Mouse (Mus musculus) T-helper 2 cell (primary cell): ENCODE results near the gene Pcdh8.

Experiments
- in situ Hi-C: fragments of 300-600 bp; cut with MboI, MseI; formaldehyde crosslinking; loops from one replicate; pipeline ENCODE4 v1.15.1; 2025; ENCODE audit warnings: high pct_unique_total_duplicates

Gene Pcdh8

DNA sequence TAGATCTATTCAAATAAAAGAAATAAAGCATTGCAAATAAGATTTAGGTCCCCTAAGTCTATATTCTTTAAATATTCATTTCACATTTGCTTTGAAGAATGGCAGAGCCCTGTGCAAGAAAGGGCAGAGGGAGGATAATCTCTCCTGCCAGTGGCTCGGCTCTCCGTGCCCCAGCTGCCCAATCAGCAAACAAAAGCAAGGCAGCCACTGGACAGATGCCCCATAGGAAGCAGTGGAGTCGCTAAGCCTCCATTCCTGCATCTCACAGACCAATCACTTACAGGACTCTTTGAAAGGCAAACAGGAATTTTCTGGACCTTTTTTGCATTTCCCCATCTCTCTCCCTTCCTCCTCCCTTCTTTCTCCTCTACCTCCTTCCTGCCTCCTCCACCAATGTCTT is 17.0 kb downstream of the Pcdh8 start:
- in situ Hi-C loops = no loop called here

DNA sequence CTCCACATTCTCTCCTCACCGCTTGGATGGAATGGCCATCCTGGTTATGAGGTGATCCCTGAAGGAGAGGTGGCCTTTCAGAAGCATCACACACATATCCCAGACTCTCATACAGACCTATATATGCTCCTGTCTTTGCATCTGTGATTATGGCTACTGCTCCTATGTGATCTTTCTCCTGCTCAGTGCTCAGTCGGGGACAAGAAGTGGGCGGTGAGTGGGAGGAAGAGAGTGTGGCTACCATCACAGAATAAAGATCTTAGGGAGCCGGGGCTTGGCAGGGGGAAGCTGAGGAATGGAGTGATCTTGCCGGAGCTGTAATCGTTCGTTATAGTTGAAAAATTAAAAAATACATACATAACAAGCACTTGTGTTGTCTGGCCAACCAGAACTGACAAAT is 17.4 kb downstream of the Pcdh8 start:
- in situ Hi-C loops = no loop called here

DNA sequence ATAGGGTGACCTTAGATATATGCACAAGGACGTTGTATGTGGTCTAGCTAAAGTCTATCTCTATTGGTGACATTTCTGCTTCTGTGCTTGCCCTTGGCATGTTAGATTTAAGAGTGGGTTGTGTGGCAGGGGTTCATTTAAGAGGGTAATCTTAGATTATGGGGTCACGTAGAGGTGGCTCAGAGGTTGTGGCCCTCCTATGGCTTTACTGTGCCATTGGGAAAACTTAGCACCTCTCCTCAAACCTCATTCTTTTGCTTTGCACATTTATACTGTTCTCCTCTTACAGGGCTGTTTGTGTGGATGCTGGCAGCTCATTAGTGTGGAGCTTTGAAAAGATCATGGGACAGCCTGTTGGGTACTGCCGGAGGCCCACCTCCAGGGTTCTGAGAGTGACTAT is 30.6 kb downstream of the Pcdh8 start:
- in situ Hi-C loops = no loop called here

DNA sequence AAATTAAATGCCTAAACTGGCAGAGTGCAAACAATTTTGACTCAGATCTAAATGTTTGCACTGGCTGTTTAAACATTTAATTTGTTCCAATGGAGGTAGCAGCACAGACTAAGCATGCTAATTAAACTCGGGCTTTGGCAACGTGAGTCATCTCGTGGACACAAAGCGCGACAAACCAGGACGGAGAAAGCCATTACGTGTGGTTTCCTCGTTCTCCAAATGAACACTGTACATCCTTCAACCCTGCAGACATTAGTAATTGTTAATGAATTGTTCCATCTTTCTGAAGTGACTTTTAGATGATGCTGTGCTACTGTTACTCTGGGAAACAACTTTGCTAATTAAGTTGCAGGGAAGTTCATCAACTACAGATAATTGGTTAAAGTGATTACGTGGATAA is 32.7 kb downstream of the Pcdh8 start:
- in situ Hi-C loops = no loop called here

DNA sequence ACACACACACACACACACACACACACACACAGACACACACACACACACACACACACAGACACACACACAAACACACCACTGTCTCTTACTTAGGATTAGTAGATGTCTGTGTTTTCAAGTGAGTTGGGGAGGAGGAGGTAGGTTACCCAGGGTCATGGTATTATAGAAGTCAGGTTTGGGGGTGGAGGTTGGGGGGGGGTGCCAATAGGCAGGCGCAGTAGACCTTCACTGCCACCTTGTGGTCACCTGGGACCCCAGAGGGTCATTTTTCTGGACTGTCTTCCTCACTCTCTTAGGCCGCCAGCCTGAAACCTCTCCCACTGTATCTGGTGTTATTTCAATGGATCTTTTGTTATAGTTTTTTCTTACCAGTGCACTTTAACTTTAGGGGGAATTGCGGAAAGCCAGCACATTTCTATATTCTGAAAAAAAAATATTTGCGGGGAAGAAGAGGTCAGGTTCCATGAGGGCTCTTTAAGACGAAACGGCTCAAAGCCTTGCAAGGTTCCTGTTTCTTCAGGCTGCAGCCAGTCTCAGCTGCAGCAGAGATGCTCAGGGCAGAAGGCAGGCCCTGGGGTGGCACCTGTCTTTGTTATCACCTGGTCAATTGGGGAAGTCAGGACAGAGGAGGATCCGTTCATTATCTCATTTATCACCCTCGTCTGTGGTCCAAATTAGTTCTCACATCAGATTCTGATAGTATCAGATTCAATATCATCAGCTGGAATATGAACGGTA is 33.3 kb downstream of the Pcdh8 start:
- in situ Hi-C loops = no loop called here

DNA sequence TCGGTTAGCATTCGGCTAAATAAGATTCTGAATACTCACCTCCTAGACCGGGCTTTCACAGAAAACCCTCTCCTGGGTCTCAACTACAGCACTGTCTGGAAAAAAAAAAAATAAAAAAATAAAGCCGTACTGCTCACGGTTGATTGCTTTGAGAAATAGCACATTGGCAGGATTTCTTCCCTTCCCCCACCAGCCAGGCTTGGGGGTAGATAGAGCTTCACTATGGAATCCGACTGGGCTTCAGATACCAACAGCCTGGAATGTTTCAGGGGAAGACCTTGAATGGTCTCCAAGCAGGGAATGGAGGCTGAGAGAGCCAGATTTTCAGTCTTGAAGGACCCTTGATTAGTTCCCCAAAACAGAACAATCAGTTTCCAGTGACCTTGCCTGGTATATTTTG is 34.3 kb downstream of the Pcdh8 start:
- in situ Hi-C loops = no loop called here

DNA sequence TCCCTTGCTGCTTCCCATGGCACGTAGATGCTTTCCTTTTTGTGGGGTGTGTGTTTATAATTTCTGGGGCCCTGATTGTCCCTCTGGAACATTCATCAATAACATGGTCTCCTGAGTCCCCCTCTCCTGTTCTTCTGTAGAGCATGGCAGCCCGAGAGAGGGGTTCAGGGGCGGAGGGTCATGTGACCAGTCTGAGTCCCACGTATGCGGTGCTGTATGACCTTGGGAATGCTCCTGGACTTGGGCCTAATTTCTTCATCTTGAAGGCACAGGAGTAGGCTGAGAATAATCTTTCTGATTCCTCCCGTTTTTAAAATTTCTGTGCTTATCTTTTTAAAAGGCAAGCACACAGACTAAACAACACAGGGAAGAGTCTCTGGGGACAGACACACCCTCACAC is 37.6 kb downstream of the Pcdh8 start:
- in situ Hi-C loops = no loop called here

DNA sequence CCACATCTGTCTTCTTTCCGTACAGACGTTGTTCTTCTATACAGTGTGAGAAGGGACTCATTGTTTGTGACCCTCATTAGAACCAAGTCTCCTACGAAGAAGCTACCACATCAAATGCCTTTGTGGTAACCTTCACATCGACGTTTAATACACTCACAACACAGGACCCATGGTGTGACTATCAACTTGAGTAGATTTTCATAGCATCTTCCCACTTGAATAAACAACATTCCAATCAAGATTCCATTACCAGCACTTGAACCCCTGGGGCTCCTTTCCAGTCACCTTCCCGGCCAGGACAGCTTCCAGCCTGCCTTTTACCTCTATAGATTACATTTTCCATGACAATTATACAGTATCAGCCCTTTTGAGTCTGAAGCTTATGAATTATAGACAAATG is 42.3 kb downstream of the Pcdh8 start:
- in situ Hi-C loops = no loop called here

DNA sequence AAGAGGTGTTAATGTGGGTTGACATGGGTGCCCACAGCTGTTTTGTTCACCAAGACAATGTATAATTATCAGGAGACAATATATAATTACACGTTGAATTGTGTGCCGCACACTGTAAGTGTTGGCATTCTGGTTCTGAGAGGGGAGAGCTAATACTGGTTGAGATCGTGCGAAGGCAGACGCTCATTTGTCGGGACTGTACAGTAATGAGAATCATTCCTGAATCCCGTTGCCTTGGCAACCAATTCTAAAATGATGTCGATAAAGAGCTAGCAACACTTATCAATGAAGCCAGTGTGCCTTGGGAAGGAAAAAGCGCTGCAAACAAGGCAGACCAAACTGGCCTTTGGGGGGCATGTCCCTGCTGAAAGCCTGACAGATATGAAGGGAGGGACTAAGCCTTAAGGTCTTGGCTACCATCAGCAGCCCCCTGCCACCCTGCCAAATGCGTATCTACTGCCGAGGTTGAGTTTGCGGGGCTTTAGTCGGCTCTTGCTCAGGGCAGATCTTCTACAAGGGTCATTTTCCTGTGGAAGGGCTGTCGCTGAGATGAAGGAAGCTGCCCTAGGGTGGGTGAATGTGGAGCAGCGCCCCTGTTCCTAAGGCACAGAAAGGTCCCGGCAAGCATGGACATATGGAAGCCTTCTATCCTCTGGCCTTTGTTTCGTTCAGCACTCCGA is 47.0 kb downstream of the Pcdh8 start:
- in situ Hi-C loops = no loop called here

DNA sequence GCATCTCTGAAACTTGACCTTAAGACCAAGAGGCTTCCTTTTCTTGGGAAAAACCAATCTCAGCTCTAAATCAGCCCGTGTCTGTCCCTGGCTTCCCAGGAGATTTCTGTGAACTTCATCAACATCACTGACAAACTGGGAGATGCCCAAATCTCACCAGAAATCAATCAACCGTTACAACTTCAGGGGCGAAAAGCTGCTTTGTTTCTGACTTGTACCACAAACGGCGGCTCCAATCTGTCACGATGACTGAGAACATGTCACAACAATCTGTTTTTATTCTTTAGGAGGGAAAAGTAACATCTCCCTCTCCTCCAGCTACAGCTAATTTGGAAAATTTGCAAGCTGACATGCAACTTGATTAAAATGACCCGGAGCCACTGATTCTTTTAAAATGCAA is 48.9 kb downstream of the Pcdh8 start:
- in situ Hi-C loops = no loop called here
